Mouse (Mus musculus) stomach, embryonic 16.5 days (tissue): ENCODE measurements at regions not wholly inside any gene's neighbourhood (a gene's known extent, or its start where the extent isn't known, plus 50 kb on each side); places are given as distances from the start of the nearest gene placed in this dataset.
A peak's percentile ranks its signal among the peaks of the same experiment; 100 is the strongest.

ENCODE experiments used
- ATAC-seq: fragments of 200-750 bp; cut with Nextera tagmentation; 2 replicates; pipeline ENCODE4 v1.8.0; 2017; ENCODE audit warnings: moderate number of reproducible peaks, moderate TSS enrichment; ENCODE audit not compliant: insufficient read depth, low FRiP score
- H3K27ac ChIP-seq: fragments of 300-500 bp; sonication (generic); 2 replicates; pipeline ENCODE4 v1.5.1; 2014; ENCODE audit warnings: low read length
- H3K27me3 ChIP-seq: fragments of 300-500 bp; sonication (generic); 2 replicates; pipeline ENCODE4 v1.6.1; 2014; ENCODE audit warnings: low read length, control low read depth, mixed read lengths; ENCODE audit not compliant: control insufficient read depth, insufficient read depth
- H3K36me3 ChIP-seq: fragments of 300-500 bp; sonication (generic); 2 replicates; pipeline ENCODE4 v1.6.1; 2014; ENCODE audit warnings: low read length; ENCODE audit not compliant: control insufficient read depth, insufficient read depth
- H3K4me1 ChIP-seq: fragments of 300-500 bp; sonication (generic); 2 replicates; pipeline ENCODE4 v1.6.1; 2014; ENCODE audit warnings: low read length, control low read depth, mixed read lengths; ENCODE audit not compliant: control insufficient read depth, insufficient read depth
- H3K4me2 ChIP-seq: fragments of 300-500 bp; sonication (generic); 2 replicates; pipeline ENCODE4 v1.6.1; 2014; ENCODE audit warnings: low read depth, low read length, mixed read lengths
- H3K4me3 ChIP-seq: fragments of 300-500 bp; sonication (generic); replicated peaks from 2 replicates; pipeline ENCODE4 v1.5.1; 2014; ENCODE audit warnings: mild to moderate bottlenecking, low read length
- H3K9ac ChIP-seq: fragments of 300-500 bp; sonication (generic); 2 replicates; pipeline ENCODE4 v1.6.1; 2014; ENCODE audit warnings: low read length
- H3K9me3 ChIP-seq: fragments of 300-500 bp; sonication (generic); replicated peaks from 2 replicates; pipeline ENCODE4 v1.6.1; 2016; ENCODE audit warnings: low read length, control low read depth; ENCODE audit not compliant: control insufficient read depth
- WGBS: fragments of 180-500 bp; shearing (Covaris S2); extraction: QIAGEN DNeasy Blood & Tissue Kit; methylation state at CpG from one replicate; pipeline ENCODE4 v1.1.7; 2014; 5-methylcytosine and 5-hydroxymethylcytosine counted together

DNA sequence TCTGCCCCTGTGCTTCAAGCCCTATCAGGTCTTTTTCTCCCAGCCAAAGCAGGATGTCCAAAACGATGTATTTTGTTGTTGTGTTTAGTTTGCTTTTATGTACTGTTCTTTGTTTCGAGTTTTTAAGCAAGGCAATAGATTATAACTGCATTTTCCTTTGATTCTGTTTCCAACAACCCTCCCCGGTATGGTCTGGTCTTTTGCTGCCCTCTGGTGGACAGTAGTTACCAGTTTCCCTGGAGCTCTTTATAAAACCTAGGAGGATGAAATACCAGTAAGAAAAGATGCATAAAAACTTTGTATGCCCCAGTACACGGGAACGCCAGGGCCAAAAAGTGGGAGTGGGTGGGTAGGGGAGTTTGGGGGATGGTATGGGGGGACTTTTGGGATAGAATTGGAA, 73.9 kb upstream of the Itm2a start:
- Histone ChIP-seq H3K4me3 (no peak overlapping the region), H3K36me3 (no peaks in the 10 kb centered on the region), H3K4me2 (no peak overlapping the region), H3K27ac (no peak overlapping the region), H3K9ac (no peak overlapping the region), H3K9me3 (no peaks in the 10 kb centered on the region), H3K4me1 (no peaks in the 10 kb centered on the region), H3K27me3 (no peaks in the 10 kb centered on the region)
- ATAC-seq = no peak
- WGBS = 9% methylated on average over 5 of the region's 5 CpGs

DNA sequence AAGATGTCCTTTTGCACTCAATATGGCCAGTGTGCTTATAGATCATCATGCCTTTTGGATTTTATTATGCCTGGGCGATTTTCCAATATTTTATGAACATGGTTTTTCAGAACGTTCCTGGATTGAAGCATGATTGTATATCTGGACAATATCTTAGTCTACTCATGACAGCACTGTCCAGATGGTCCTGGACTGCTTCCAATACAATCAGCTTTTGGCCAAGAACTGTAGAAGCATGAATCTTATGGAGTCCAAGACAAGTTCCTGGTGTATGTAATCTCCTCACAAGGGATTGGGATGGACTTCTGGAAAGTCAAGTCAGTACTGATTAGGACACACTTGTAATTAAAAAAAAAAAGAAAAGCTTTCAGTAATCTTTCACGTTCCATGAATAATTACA, 66.1 kb upstream of the Itm2a start:
- peak; percentile 64; the same call in 1 of the 2 replicates for ATAC-seq
- H3K9ac ChIP-seq = no peak overlapping the region
- H3K4me1 ChIP-seq = no peaks in the 10 kb centered on the region
- no peaks in the 10 kb centered on the region for H3K36me3 ChIP-seq
- 44% methylated on average over 3 of the region's 3 CpGs for WGBS
- no peak overlapping the region for H3K4me2 ChIP-seq
- no peak overlapping the region for H3K4me3 ChIP-seq
- H3K27ac ChIP-seq = no peak overlapping the region
- no peaks in the 10 kb centered on the region for H3K9me3 ChIP-seq
- H3K27me3 ChIP-seq = no peaks in the 10 kb centered on the region
